Mouse (Mus musculus) heart, embryonic 10.5 days (tissue): Measurements from ENCODE around the gene Fbxl17. TPM values are rescaled to one million over a fixed set of nuclear protein-coding genes. Genes with fewer than 3 reads are reported as not detected.

Experiments
- microRNA-seq: library from miRNA; unstranded; fragments of <30 nt; microRNA quantifications from one replicate; pipeline ENCODE4, GENCODE M21; 2017
- polyA plus RNA-seq: library from polyadenylated mRNA; unstranded; fragments of >200 nt; fragmentation: Nextera tagmentation; extraction: Ambion mirVana; gene quantifications from 2 replicates; pipeline ENCODE4 v1.2.1, GENCODE M21; 2016

Fbxl17 gene
- polyA plus RNA-seq, 1 experiment from 2014 or later: 4.2 TPM

Small RNA genes lying within 50 kb of the gene (microRNA-seq; reads per million reads assigned to microRNA genes)
- gene Gm24813: not detected
